Mouse (Mus musculus) left cerebral cortex, adult 8-10 months (tissue): ENCODE data around the gene Cep83. TPM values are rescaled to one million over a fixed set of nuclear protein-coding genes. Genes with fewer than 3 reads are reported as not detected.
"Not testable (repeated sequence)": the region's sequence is repeated elsewhere in the genome, so short reads cannot be mapped to it uniquely, and the experiment has no call there.

Experiments used
- DNase-seq, 2 experiments: peaks; one replicate each; pipeline ENCODE4 v3.0.0; 2022; ENCODE audit warnings: low spot score in 2 of 2
- total RNA-seq, 4 experiments: library from RNA; stranded (reverse); gene quantifications; 2 replicates each; pipeline ENCODE4 v1.2.4; 2022

Cep83 gene
- 10 to 100 TPM; 34.9 to 37.2 (median 36.8) TPM for total RNA-seq

DNA sequence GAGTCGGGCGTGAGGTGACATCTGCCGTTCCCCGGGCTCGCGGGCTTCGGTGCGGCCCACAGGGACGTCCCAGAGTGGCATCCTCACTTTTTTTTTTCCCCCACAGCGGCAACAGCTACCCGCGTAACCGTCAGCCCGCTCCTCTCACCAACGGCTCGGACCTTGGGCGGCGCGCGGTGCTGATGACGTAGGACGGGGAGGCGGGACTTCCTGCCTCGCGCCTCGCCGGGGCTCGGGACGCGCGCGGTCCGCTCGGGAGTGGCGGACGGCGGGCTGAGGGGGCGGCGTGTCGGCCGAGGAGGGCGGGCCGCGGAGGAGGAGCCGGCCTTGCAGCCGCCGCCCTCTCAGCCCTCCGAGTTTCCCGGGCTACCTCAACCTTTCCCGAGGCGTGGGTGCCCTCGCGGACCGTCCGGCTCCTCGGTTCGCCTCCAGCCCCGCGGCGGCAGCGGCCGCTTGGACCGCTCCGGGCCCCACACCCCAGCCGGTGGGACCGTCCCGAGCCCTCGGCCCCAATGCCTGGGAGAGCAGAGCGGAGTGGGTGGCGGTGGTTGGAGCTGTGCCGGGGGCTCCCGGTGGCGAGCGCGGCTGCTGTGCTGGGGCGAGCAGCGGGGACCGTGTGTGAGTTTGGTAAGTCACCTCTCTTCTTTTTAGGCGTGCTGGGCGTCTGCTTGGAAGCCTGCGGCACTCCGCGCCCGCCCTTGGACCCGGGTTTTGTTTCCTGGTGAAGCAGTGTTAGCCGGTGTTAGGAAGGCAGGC lies at the start of gene Cep83:
Gene Cep83 (plus strand): TSS at position 235 of the 756 bp plus-strand sequence.
- DNase-seq = peak; percentile 82 to 87

- DNase-seq = no peak
These were observed 49.2 kb upstream of the Cep83 start for GRCm38 (mm10) chr10:94639281-94639680.

- DNase-seq = no peak
These were observed 48.4 kb upstream of the Cep83 start for GRCm38 (mm10) chr10:94640067-94640466.

DNA sequence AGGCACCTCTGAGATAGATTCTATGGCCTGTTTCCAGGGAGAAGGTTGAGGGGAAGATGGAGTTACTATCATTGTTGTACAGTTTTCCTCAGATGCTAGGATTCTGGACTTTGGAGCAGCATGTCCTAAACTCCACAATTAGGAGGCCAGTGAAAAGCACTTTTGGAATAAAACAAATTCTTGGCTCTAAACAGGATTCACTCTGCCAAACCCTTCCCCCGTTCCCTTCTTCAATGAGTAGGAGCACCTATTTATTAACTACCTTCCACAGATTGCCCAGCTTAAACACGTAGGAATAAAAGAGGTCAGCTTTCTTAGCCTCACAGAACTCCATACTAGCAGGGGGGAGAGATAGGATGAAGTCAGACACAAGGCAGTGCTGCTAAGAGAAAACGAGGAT lies 24.4 kb upstream of the Cep83 start:
- no peak for DNase-seq

DNA sequence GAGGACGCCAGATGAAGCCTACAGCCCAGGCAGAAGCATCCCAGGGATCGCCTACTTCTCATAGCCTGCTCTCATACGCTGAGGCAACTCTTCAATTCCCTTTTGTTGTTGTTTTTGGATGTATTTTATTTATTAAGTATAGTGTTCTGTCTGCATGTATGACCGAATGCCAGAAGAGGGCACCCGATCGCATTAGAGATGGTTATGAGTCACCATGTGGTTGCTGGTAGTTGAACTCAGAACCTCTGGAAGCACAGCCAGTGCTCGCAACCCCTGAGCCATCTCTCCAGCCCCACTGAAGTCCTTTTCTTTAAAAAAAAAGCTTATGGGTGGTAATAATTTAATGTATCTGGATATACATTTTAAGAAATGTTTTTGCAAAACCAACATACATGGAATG lies 24.0 kb upstream of the Cep83 start:
- DNase-seq = no peak

GRCm38 (mm10) chr10:94668147-94668546 lies 20.3 kb upstream of the Cep83 start:
- no peak for DNase-seq

DNA sequence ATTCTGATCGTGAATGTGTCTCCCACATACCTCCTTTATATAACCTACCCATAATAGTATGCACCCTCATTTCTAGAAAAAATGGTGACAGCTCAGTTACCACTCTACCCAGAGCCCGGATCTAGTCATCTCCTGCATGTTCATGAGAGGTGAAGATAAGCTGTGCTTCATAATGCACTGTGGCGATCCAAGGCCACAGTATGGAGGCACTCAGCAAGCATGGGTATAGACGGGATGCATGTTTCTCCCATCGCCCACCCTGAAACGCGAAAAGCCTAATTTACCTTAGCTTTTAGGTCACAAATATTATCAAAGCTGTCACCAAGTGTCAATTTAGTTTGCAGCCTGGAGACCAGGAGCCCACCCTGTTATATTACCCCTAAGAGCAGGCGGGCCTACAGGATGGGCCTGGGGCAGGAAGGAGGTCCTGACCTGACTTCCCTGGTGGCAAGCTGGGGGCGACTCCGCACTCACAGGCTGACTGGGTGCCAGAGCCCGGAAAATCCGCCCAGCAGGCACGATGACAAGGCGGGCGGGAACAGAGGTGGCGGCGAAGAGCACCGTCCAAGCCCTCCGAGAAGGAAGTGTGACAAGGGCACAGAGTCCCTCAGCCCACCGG lies 544 bp upstream of the Cep83 start:
- peak in 1 of 2 experiments; percentile 15 for DNase-seq

DNA sequence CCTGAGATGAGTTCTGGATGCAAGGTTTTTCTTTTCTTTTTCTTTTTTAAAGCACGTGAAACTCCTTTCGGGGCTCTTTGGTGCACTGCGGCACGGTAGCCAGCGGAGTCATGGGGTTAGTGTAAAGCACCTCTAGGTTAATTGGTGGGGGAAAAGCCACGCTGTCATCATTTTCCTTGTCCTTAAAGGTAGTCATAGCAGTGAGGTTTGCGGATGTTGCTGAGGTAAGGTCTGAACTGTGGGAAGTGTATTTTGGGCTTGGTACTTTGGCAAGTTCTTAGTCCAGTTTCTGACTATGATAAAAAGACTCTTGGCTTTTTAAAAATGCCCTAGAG lies 689 bp downstream of the Cep83 start:
- DNase-seq = no peak

DNA sequence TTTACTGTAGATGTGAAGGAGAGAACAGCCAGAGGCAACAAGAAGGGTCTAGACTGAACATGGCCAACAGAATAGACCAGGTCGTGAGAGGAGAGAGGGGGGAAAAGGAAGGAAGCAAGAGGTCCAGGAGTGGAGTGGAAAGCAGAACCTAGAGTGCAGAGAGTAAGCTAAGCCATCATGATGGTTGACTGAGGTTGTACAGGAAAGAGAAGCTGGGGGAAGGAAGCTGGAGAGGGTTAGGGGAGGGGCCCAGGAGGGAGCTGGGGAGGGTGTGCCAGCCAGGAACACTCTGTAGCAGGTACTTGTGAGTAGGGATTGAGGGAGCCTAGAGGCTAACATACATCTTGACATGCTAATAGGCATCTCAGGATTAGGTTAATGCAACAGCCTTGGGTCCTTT lies 1.9 kb downstream of the Cep83 start:
- no peak for DNase-seq

GRCm38 (mm10) chr10:94692163-94692562 lies 3.7 kb downstream of the Cep83 start:
- no peak for DNase-seq

DNA sequence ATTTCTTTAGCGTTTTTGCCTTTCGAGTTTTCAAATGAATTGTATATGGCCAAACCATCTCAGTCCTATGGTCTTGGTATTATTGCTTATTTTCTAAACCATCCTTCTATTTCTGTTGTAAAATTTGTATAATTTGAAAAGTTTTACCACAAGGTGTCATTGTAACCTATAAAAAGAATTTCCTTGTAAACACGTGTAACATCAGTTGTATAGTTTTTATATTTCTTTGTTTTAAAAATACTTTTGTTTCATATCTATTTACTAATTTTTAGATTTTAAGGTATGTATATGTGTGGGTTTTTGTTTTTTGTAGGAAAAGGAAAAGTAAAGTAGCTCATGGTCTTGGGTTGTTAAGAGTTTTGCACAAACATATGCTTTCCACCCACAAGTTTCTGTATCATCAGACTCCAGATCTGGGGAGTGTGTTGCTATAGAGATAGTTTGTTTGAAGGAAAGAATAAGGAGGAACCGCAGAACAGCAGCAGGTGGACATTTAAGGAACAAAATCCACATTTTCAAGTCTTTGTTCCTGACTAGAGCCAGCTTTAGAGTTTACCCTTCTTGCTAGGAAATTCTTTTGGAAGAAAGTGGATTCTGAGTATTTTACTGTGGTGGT lies 17.3 kb downstream of the Cep83 start:
- no peak for DNase-seq

DNA sequence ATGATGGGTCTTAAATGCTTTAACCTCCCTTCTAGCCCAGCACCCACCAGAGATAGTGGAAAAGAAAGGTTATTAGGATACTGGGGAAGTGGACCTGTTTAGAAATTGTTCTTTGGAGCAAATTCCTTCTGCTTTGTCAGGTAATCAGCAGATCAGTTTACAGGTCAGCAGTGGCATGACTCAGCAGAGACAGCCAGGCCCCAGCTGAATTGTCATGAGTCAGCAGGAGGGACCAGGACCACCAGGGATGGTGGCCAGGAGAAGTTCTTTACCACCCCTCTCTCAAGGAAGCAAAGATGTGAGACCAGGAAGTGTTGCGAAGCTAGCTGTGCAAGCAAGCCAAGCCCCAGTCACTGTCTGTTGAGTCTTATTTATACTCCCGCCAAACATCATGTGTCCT lies 18.2 kb downstream of the Cep83 start:
- no peak for DNase-seq

- no peak for DNase-seq
These were observed 21.3 kb downstream of the Cep83 start for GRCm38 (mm10) chr10:94709622-94710319.

- no peak for DNase-seq
These were observed 21.9 kb downstream of the Cep83 start for GRCm38 (mm10) chr10:94710320-94710695.

GRCm38 (mm10) chr10:94720300-94720699 lies 31.8 kb downstream of the Cep83 start:
- no peak for DNase-seq

- DNase-seq = not testable (repeated sequence)
These were observed 39.6 kb downstream of the Cep83 start for GRCm38 (mm10) chr10:94728053-94728452.

DNA sequence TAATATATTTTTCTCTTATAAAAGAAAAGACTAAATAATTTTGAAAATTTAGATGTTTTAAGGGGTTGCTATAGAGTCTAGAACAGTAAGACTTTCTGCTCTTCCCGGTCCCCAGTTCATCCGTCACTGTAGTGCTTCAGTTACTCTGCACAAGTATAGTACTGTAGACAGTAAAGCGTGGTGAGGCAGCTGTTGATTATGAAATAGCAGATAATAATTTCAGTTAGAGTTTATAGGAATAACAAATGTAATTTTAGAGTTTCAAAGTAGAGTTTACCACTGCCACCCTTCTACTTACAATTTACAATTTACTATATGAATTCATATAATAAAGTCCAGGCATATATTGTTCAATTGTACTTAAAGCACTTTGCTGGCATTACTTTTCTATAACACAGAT lies 42.0 kb downstream of the Cep83 start:
- no peak for DNase-seq

DNA sequence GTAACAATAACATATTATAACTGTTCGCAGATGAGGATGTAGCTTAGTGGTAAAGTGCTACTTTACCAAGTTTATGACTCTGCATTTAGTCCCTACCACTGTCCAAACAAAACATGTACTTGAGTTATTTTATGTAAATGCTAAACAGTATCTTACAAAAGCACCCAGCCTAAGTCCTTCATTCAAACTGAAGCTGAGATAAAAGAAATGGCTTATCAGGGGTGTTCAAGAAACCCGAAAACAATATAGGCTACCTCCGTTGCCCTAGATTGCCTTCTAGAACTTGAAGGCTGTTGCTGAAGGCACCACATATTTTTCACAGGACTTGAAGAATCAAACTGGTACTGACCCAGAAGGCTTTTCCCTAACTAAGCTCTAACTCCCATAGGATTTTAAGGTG lies 46.4 kb downstream of the Cep83 start:
- DNase-seq = no peak

GRCm38 (mm10) chr10:94740221-94740620 lies 51.8 kb downstream of the Cep83 start:
- no peak for DNase-seq

- no peak for DNase-seq
These were observed 53.0 kb downstream of the Cep83 start for GRCm38 (mm10) chr10:94741459-94741858.

GRCm38 (mm10) chr10:94747011-94747410 lies 58.6 kb downstream of the Cep83 start:
- DNase-seq = no peak

- DNase-seq = peak in 1 of 2 experiments; percentile 54
These were observed 83.0 kb downstream of the Cep83 start for GRCm38 (mm10) chr10:94771496-94771895.
